Comparison of ENCODE assay signal across 19 mouse cellular contexts in genomic region chr13:110911866-110912265, GRCm38 (mm10).
"Had no signal": no experiment of that assay in that cellular context is flagged by ENCODE, and none has a peak within 500 bp of the region (broad histone marks: within the 10 kb centered on the region; RNA-seq: fewer than 3 reads in every experiment).

No protein-coding gene starts in this region.

- ATAC-seq: midbrain, embryonic 13.5 days; midbrain, embryonic 16.5 days had no signal

- H3K4me3 ChIP-seq: kidney, embryonic 15.5 days; lung, embryonic 15.5 days; megakaryocyte, embryonic 14.5 days; midbrain, embryonic 10.5 days; midbrain, embryonic 13.5 days; stomach, embryonic 15.5 days had no signal

- H3K27me3 ChIP-seq: kidney, embryonic 15.5 days; lung, embryonic 15.5 days; megakaryocyte, embryonic 14.5 days; midbrain, embryonic 13.5 days; stomach, embryonic 15.5 days had no signal

- H3K4me2 ChIP-seq: kidney, embryonic 15.5 days; liver, embryonic 11.5 days; lung, embryonic 15.5 days; midbrain, embryonic 13.5 days; stomach, embryonic 15.5 days had no signal

- H3K4me1 ChIP-seq: midbrain, embryonic 13.5 days; stomach, embryonic 15.5 days had no signal

- H3K9me3 ChIP-seq: kidney, embryonic 15.5 days; lung, embryonic 15.5 days; megakaryocyte, embryonic 14.5 days; midbrain, embryonic 10.5 days; midbrain, embryonic 13.5 days; stomach, embryonic 15.5 days had no signal

- H3K36me3 ChIP-seq: kidney, embryonic 15.5 days; lung, embryonic 15.5 days; midbrain, embryonic 10.5 days; midbrain, embryonic 13.5 days; stomach, embryonic 15.5 days had no signal

- DNase-seq: kidney, adult 8-10 months; kidney, postnatal 10 days; kidney, postnatal 36 days; lung, adult 18-20 months; lung, postnatal 10 days; lung, postnatal 36 days; right cerebral cortex, adult 18-20 months; right cerebral cortex, postnatal 14 days; right cerebral cortex, postnatal 4 days; thymus, postnatal 25 days had no signal

- H3K27ac ChIP-seq: kidney, embryonic 15.5 days; liver, embryonic 14.5 days; lung, embryonic 15.5 days; midbrain, embryonic 10.5 days; midbrain, embryonic 13.5 days; stomach, embryonic 15.5 days had no signal

- H3K9ac ChIP-seq: kidney, embryonic 15.5 days; liver, embryonic 14.5 days; lung, embryonic 15.5 days; midbrain, embryonic 13.5 days; stomach, embryonic 15.5 days had no signal
